Mouse (Mus musculus): ENCODE measurements around the gene Efna1.

Efna1 gene

DNA sequence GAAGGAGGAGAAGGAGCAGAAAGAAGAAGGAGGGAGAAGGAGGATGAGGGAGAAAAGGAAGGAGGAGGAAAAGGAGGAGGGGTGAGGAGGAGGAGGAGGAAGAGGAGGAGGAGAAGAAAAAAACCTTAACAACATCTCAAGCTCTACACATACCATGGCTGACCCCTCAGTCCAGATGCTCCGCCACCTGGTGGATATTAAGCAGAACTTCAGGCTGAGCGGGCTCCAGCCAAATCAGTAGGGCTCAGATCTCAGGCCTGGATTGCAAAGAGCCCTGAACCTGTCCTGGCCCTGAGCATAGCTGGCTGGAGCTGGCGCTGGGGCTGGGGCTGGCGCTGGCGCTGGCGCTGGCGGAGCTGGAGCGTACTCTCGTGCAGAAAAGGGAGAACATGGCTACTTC, 27.1 kb upstream of the Efna1 start:
- no peak for DNase-seq (ENCODE audit: extremely low spot score, low read depth, low spot score)

DNA sequence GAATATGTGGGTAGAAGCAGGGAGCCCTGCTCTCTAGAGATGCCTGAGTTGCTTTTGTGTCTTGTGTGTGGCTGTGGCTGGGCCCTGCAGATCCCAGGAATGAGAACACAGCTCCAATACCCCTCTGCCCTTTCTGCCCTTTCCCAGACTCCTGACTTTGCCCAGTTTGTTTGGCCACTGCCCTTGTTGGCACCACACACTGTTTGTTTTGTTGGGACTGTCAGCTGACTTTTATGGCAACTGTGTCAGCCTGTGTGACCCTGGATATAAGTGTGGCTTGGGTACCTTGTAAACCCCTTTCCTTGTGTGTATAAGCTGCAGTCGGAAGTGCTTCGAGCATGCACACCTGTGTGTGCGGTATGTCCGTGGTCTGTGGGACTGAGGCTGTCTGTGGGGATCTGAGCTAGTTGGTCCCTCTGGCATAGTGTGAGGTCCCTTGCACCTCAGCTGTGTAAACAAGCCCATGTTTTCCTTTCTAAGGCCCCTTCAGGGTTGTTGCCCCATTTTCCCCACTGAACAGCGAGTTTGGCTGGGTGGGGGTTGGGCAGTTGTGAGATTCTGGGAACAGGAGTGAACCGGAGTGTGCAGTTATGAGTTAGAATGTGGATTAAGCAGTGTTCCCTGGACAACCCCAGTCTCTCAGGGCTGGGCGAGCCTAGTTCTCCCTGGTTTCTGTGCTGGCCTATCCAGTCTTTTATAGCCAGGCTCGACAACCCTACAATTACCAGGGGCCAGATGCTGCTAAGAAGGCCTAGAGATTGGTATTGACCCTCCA, 24.8 kb upstream of the Efna1 start:
- no peak for DNase-seq (ENCODE audit: extremely low spot score, low read depth, low spot score)

DNA sequence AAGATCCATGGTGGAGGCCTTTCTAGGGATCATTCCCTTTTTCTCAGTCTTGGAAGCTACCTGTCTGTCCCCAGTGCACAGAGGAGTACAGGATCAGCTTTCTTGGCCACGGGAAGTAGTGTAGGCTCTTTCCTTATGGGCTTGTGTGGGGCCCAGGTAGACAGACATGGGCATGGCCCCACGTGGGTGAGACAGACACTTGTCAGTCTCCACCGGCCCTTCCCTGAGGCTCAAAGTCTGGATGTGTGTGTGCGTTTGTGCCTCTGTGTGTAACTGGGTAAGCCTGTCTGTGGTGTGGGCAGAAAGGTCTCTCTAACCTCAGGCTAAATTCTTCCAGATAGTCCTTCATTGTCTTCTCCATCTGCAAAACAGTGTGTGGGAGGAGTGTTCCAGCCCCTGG, 24.2 kb upstream of the Efna1 start:
- DNase-seq (ENCODE audit: extremely low spot score, low read depth, low spot score): no peak

DNA sequence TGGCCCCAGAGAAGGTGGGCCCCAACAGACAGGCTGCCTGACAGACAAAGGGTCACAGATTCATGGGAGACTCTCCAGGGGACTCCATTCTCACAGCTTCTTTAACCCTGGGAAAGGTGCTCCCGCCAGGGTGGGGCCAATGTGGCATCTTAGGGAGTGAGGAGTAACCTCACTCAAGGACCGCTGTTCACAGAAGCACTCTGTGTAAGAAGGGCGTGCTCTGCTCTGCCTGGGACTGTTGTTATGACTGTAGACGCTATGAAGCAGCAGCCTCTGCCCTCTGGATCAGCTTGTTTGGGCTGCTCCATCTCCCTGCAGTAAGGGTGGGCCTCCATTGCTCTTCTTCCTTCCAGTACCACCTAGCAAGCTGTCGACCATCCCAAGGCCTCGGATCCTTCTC, 23.5 kb upstream of the Efna1 start:
- DNase-seq (ENCODE audit: extremely low spot score, low read depth, low spot score): no peak

DNA sequence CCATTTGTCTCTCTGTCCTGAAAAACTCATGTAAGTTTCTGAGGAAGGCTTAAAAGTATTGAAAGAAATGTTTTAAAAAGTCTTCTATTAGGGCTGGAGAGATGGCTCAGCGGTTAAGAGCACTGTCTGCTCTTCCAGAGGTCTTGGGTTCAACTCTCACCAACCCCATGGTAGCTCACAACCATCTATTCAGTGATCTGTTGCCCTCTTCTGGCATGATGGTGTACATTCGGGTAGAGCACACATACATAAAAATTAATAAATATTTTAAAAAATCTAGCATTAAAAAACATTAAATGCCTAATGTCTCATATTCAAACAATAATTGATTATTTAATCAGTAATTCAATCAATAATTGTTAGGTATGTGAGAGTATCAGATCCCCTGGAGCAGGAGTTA, 19.6 kb upstream of the Efna1 start:
- DNase-seq (ENCODE audit: extremely low spot score, low read depth, low spot score): no peak

DNA sequence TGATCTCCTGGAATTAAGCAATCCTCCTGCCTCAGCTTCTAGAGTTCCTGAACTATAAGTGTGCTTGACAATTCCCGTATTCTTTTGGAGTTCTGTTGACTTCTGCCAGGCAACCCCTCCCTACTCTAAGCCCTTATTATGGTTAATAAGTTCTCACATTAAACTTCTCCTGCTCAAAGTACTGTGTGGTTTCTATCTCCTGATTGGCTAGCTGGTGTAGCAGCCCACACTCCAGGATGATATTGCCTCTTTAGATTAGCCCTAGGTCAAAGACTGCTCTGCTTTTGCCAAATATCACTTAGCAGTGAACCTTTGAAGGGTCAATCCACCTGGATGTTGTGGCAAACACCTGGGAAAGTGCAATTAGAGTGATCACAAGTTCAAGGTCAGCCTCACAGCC, 19.1 kb upstream of the Efna1 start:
- DNase-seq (ENCODE audit: extremely low spot score, low read depth, low spot score): no peak

DNA sequence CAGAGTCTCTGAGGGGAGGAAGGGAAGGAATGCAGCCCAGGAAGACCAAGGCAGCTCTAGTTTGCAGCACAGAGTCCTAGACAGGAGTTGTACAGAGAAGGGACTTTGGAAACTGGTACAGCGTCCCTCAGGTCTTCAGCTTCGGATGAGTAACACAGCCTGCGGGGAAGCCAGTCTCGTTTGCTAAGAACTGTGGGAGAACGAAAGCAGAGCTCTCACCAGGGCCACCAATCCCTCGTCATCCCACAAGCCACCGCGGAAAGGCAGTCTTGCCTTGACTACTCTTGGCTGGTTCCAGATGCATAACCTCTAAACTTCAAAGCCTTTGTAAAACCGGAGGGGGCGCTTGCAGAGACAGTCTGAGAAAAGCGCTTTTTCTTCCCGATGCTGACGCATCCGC, 18.6 kb upstream of the Efna1 start:
- no peak for DNase-seq (ENCODE audit: extremely low spot score, low read depth, low spot score)

DNA sequence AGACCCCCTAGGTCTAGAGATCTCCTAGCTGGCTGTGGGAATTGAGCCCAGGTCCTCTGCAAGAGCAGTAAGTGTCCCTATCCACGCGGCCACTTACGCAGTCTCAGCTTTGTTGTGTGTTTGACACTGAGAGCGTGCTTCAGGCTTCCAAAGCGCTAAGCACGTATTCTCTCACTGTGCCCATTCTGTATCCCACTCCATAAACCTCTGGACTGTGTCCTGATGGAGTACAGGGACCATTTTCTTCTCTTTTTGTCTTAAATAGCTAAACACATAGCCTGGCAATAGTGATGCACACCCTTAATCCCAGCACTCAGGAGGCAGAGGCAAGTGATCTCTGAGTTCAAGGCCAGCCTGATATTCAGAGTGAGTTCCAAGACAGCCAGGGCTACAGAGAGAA, 18.0 kb upstream of the Efna1 start:
- no peak for DNase-seq (ENCODE audit: extremely low spot score, low read depth, low spot score)

DNA sequence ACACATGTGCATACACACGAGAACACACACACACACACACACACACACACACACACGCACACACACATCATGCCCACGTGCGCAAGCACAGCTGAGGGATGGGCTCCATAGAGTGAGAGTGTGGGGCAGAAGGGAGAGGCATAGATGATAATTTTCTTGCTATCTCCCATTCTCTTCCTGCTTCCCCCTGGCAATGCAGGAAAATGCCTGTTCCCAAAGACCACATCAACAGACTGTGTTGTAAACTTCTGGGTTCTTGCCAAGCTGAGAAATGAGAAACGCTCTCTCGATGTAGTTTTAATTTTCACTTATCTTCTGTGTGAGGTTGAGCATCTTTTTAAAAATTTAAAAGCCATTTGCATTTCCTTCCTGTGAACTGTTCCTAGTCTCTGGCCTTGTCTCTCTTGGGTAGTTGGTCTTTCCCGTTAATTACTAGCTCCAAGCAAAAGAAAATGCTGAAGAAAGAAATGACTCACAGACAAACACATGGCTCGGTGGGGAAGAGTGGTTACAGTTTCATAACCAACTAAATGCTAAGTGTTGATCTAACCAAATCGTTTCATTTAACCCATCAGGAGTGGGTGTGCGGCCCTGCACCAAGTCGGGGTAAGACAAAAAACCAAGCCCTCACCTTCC, 15.9 kb upstream of the Efna1 start:
- DNase-seq (ENCODE audit: extremely low spot score, low read depth, low spot score): no peak

DNA sequence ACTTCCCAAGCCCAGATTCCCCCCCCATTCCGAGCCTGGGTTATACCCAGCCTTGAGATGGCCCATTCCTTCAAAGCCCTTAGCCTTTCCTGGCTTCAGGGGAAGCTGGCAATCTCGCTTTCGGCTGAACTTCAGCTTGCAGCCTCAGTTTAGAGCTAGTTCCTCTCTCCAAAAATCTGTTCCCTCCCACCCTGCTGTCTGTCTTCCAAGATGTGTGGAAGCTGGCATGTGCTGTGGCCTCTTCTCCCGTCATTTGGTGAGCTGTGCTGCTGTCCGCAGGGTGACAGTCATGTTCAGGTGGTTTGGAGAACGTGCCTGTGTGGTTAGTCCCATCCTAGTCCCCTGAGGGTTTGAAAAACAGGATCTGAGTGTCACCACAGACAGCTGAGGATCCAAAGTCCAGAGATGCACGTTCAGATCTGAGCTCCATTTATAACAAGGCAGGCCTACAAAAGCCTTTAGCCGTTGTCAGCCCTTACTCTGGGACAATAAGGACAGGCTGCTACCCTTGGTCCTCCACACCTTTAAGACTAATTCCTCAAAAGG, 14.8 kb upstream of the Efna1 start:
- DNase-seq (ENCODE audit: extremely low spot score, low read depth, low spot score): no peak

DNA sequence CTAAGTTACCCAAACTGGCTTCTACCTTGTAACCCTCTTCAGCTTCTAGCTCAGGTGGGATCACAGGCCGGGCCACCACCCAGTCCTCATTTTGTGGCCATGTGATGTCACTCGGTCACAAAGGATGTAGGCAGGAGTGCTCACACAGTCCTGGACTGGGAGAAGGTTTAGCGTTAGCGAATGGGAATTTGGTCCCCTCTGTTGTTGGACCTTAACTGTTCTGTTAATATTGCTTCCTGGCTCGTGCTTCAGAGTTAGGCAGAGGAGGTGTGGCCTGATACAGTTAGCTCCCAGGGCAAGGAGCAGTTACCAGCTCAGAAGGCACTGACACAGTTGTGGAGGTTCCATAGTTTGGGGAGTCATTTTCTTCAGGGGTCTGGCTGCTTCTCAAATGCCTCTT, 13.3 kb upstream of the Efna1 start:
- no peak for DNase-seq (ENCODE audit: extremely low spot score, low read depth, low spot score)

DNA sequence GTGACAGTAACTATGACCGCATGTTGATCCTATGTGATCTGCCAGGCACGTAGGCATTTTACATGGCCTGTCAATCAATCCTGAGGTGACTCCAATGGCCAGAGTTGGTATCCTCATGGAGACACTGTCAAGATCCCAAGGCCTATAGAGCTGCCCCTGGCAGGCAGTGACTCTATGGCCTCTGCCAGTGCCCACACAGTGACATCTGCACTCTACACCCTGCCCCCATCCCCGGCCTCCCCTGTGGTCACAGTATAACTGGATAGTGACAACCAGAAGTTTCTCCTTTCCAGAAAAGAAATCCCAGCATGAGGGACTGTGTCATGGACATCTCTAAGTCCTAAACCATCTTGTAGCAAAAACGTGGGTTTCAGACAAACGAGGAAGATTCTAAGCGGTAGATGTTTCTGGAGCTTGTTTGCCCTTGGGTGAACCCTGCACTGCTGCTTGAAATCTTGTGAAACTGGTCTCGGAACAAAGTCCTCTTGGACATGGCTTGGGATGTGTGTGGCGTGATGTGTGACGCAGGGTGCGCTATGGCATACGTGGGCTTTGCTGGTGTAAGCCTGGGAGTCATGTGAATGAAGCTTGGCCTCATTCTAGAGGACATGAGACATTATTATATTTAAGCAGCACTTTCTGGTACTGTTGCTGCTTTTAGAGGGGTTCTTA, 12.4 kb upstream of the Efna1 start:
- DNase-seq (ENCODE audit: extremely low spot score, low read depth, low spot score): no peak

DNA sequence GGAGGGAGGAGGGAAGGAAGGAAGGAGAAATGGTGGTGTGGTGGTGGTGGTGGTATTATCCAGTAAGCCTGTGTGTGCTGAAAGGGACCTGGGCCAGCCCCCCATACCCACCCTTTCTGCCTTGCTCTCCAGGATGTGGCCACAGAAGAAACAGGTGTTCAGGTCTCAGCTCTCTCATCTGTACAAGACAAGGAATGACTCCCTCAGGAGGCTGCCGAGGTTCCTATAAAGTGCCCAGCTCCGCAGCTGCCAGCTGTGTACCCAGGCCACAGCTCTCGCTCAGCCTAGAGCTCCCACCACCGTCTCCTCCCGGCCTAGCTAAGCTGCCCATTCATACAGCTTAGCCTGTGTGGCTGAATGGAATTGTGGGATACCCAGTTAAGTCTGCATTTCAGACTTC, 11.4 kb upstream of the Efna1 start:
- no peak for DNase-seq (ENCODE audit: extremely low spot score, low read depth, low spot score)

DNA sequence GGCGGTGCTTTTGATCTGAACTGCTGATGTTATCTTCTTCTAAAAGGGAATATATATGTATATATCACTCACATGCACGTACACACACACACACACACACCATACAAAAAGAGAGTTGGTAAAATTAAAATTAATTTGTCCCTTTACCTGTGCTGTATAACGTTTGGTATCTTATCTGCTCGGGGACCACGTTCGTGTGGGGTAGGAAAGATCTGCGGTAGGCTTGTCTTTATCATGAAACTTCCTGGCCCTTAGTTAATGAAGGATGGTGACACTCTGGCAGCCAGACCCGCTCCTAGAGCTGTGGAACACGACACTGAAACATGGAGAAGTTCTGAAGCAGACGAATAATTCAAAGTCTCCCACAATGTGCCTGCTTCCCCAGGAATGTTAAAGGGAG, 10.9 kb upstream of the Efna1 start:
- no peak for DNase-seq (ENCODE audit: extremely low spot score, low read depth, low spot score)

DNA sequence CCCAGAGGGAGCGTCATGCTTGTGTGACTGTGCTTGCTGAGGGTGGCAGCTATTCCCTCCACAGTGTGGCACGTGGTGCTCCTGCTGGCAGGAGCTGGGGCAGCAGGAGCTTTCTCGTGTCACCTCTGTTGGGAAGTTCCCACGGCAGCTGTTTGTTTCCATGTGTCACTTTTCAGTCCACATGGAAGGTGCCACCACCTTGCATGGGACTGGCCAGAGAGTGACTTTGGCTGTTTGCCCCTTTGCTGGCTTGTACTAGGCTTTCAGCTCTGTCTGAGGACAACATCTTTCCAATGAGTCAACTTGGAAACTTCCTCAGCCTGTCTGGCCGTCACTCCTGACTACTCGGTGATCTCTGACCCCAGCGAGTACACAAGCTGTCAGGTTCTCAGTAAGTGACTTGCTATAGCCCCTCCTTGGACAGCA, 7.6 kb upstream of the Efna1 start:
- no peak for DNase-seq (ENCODE audit: extremely low spot score, low read depth, low spot score)

DNA sequence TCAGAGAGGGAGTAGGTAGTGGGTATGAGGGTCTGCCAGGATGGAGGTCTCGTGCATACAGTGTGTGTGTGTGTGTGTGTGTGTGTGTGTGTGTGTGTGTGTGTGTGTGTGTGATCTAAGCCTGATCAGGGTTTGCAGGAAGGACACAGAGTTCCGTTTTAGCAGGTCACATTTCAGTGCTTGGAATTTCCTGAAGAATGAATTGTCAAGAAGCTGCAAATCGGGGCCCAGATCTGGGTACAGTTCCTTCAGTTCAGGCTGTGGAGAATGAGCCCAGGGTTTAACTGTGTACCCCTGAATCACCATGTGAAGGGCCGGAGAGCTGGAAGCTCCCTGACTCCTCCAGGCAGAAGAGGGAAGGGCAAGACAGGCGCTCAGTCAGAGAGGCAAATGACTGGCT, 6.3 kb upstream of the Efna1 start:
- DNase-seq (ENCODE audit: extremely low spot score, low read depth, low spot score): no peak

DNA sequence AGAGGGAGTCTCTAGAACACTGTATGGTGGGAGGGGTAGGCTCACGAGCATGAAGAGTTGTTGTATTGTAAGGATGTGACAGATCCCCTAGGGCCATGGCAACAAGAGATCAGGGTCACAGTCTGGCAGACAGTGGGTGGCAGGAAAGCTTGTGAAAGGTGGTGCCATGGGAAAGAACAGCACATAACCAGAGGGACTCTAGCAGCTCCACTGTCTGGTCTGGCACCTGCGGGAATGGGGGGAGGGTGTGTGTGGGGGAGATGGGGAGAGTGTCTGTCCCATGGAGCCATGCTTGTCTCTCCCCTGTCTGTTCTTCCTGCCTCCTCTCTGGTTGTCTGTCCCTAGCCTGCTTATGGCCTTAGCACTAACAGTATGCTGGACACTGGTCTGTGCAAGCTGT, 4.6 kb upstream of the Efna1 start:
- no peak for DNase-seq (ENCODE audit: extremely low spot score, low read depth, low spot score)

DNA sequence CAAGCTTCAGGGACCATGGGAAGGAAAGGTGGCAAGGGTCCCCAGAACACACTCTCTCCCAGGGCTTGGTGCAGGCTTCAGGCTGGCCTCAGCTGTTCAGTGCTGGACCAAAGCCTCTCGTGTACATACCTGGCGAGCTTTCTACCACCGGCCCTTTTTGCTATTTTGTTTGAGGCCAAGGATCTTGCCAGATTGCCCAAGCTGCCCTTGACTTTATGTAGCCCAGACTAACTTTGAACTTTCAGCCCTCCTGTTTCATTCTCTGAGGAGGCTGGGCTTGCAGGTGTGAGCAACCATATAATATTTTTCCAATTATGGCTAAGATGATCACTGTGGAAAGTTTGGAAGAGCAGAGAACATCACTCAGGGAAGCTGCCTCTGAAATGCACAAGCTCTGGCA, 3.3 kb upstream of the Efna1 start:
- no peak for DNase-seq (ENCODE audit: extremely low spot score, low read depth, low spot score)

DNA sequence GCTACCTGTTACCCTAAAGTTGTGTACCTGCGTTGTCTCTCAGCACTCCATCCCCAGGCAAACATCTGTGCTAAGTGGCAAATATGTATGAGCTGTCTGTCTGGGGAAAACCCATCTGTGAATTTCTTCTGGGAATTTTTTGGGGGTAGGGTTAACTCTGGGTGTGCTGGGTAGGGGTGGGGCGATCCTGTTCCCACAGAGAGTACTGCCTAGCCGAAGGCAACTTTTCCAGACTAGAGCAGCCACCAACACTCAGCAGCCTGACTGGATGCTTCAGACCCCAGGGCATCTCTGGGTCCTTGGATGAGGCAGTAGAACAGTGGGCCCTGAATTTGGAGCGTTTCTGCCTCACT, 1.3 kb upstream of the Efna1 start:
- DNase-seq (ENCODE audit: extremely low spot score, low read depth, low spot score): no peak

DNA sequence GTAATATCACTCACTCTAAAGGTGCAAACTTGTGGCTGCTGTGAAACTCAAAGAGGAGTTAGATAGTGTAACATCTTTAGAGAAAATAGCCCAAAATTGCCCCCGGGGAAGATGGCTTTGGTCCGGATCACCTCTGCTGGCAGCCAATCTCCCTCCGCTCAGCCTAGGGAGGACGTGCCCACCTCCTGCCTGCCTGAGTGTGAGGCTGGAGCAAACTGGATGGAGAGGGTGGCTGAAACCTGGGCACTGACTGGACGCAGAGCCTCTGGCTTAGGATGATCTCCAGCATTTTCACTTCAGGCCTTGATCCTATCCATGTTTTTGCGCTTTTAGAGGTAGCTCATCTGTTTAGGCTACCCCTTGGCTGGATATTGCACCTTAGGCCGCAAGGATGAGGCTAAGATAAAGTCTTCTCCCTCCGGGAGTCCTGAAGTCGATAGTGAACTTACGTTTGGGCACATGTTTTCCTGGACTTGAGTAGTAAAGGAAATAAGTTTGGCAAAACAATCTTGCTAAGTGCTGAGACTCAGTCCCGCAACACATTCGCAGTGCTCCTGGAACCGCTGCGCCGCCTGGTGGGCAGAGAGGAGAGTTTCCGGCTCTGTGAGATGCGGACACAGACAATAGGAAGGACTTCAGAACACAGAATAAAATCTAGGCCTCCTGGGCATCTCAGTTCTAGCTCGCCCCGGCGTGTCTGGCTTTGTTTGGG, 793 bp upstream of the Efna1 start:
- DNase-seq (ENCODE audit: extremely low spot score, low read depth, low spot score): no peak

DNA sequence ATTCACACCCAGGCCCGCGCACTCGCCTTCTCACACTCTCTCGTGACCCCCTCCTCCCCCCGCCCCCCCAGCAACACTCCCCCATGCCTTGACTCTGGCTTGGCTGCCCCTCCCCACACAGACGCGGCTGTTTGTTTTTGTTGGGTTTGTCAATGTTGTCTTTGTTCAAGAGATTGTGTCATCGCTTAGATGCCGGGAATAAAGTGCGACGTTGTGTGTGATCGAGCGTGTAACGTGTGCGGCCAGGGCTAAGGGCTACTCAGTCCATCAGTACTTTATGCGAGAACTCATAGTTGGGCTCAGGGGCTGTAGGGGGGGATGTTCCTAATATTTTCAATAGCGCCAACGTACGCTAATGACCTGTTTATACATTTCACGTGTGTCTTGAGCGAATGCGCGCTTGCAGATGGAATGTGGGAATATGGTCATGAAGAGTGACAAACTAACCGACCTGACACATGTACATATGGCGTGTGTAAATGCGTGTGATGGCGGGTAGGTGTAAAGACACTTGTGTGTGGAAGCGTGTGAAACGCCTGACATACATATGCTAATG, 814 bp downstream of the Efna1 start:
- DNase-seq (ENCODE audit: extremely low spot score, low read depth, low spot score): no peak
